ENCODE assay signal across 9 mouse cellular contexts in the genomic region with DNA sequence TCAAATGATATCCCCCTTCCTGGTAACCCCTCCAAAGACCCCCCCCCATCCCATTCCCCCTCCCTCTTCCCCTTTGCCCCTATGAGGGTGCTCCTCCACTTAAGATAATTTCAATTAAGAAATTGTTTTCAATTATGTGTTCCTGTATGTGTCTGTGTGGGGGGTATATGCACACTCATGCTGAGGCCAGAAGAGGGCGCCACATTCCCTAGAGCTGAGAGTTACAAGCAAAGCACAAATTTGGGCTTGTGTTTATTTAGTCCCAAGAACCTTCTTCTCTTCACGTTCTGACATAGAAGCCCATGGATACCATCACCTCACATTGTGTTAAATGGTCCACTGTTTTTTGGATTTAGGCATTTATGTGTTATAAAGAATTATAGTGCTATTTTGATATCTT. TPM values are rescaled to one million over a fixed set of nuclear protein-coding genes. Genes with fewer than 3 reads are reported as not detected.
DNase-seq lines count a peak whose midpoint lies in the region; TF ChIP-seq lines count a peak whose summit lies in the region.
"Had no signal": no experiment of that assay in that cellular context is flagged by ENCODE, and none has a peak within 500 bp of the region (broad histone marks: within the 10 kb centered on the region; RNA-seq: fewer than 3 reads in every experiment).

No protein-coding gene starts in this region.

- TF ChIP-seq CTCF in layer of hippocampus, adult 2 months (conservative IDR thresholded peaks at IDR 0.05), result peak; percentile 61

- peak; percentile 55 to 65 for DNase-seq in adrenal gland, adult (ENCODE audit: inconsistent age in 2 of 2, low spot score in 1 of 2)
- DNase-seq in adrenal gland, adult 8-10 months, result no peak
- DNase-seq in layer of hippocampus, adult 2 months (ENCODE audit: low spot score in 2 of 2), result no peak
- no peak for DNase-seq in layer of hippocampus, adult 11-12 months (ENCODE audit: low spot score)
- peak; percentile 54 for DNase-seq in adrenal gland, postnatal 25 days
- peak; percentile 62 for DNase-seq in naive thymus-derived CD4-positive, alpha-beta T cell, adult 2 months (ENCODE audit: low read depth)
- no peak for DNase-seq in right cerebral cortex, postnatal 14 days
- DNase-seq in layer of hippocampus, postnatal 36 days, result no peak

- H3K4me3 ChIP-seq in layer of hippocampus, adult 2 months, result no peak overlapping the region
- H3K4me3 ChIP-seq: limb, embryonic 15.5 days had no signal

- no peak overlapping the region for H3K27ac ChIP-seq in layer of hippocampus, adult 2 months
- H3K27ac ChIP-seq: limb, embryonic 15.5 days had no signal

RNA-seq across cellular contexts. Expression of a gene that starts 32.2 kb away (rescaled TPM):
- total RNA-seq in adrenal gland, adult 8-10 months (2022), result 100 to 1,000 TPM in 2 of 4 experiments, 10 to 100 TPM in 2; 93.3 to 127 (median 104) TPM
- total RNA-seq in layer of hippocampus, adult 2 months (2021), result 10 to 100 TPM; 82.6 to 94.2 TPM
- 125 and 168 TPM in 2 replicates for total RNA-seq in adrenal gland, postnatal 25 days (2021)
- 100 to 1,000 TPM in 1 of 2 experiments, 10 to 100 TPM in 1; 93.9 to 103 TPM for total RNA-seq in layer of hippocampus, postnatal 36 days (2021)

RNA-seq across cellular contexts. Expression of a gene that starts 50.4 kb away (rescaled TPM):
- 100 to 1,000 TPM; 106 to 163 (median 148) TPM for total RNA-seq in adrenal gland, adult 8-10 months (2022)
- 10 to 100 TPM; 52.7 to 54.8 TPM for total RNA-seq in layer of hippocampus, adult 2 months (2021)
- total RNA-seq in adrenal gland, postnatal 25 days (2021), result 118 and 134 TPM in 2 replicates
- total RNA-seq in layer of hippocampus, postnatal 36 days (2021), result 10 to 100 TPM; 54.5 to 56.3 TPM

Comparison
In these comparisons a context has a peak if more than half of its experiments do, and no peak if none do; other contexts are left out.
1. DNase-seq: peak in adrenal gland, adult (2 of 2), adrenal gland, postnatal 25 days (single experiment) and naive thymus-derived CD4-positive, alpha-beta T cell, adult 2 months (single experiment); none in adrenal gland, adult 8-10 months (single experiment), layer of hippocampus, adult 2 months (0 of 2), layer of hippocampus, adult 11-12 months (single experiment), right cerebral cortex, postnatal 14 days (single experiment) and layer of hippocampus, postnatal 36 days (0 of 2).